Mouse (Mus musculus) midbrain, embryonic 14.5 days (tissue): ENCODE measurements around the gene Vmn1r59. TPM values are rescaled to one million over a fixed set of nuclear protein-coding genes. Genes with fewer than 3 reads are reported as not detected.
"Not testable (repeated sequence)": the region's sequence is repeated elsewhere in the genome, so short reads cannot be mapped to it uniquely, and the experiment has no call there.

Source experiments
- ATAC-seq: fragments of 200-750 bp; cut with Nextera tagmentation; 2 replicates; pipeline ENCODE4 v1.8.0; 2017; ENCODE audit warnings: moderate number of reproducible peaks, moderate library complexity; ENCODE audit not compliant: low FRiP score, low TSS enrichment
- DNase-seq: peaks from one replicate; pipeline ENCODE4 v3.0.0-alpha.2; 2015
- H3K27ac ChIP-seq: fragments of 300-500 bp; sonication (generic); replicated peaks from 2 replicates; pipeline ENCODE4 v1.5.1; 2014; ENCODE audit warnings: mild to moderate bottlenecking, low read depth, low read length, moderate library complexity
- H3K27me3 ChIP-seq: fragments of 300-500 bp; sonication (generic); 2 replicates; pipeline ENCODE4 v1.6.1; 2014; ENCODE audit warnings: low read length, control low read depth, mixed read lengths; ENCODE audit not compliant: control insufficient read depth, insufficient read depth
- H3K36me3 ChIP-seq: fragments of 300-500 bp; sonication (generic); 2 replicates; pipeline ENCODE4 v1.6.1; 2014; ENCODE audit warnings: low read length, control low read depth; ENCODE audit not compliant: control insufficient read depth, insufficient read depth
- H3K4me1 ChIP-seq: fragments of 300-500 bp; sonication (generic); 2 replicates; pipeline ENCODE4 v1.6.1; 2014; ENCODE audit warnings: mild to moderate bottlenecking, antibody characterized with exemption, low read length, control low read depth; ENCODE audit not compliant: control insufficient read depth, insufficient read depth
- H3K4me2 ChIP-seq: fragments of 300-500 bp; sonication (generic); 2 replicates; pipeline ENCODE4 v1.6.1; 2014; ENCODE audit warnings: mild to moderate bottlenecking, low read length, moderate library complexity
- H3K4me3 ChIP-seq: fragments of 300-500 bp; sonication (generic); replicated peaks from 2 replicates; pipeline ENCODE4 v1.5.1; 2014; ENCODE audit warnings: low read depth, low read length
- H3K9ac ChIP-seq: fragments of 300-500 bp; sonication (generic); replicated peaks from 2 replicates; pipeline ENCODE4 v1.6.1; 2014; ENCODE audit warnings: mild to moderate bottlenecking, low read length, moderate library complexity
- H3K9me3 ChIP-seq: fragments of 300-500 bp; sonication (generic); 2 replicates; pipeline ENCODE4 v1.6.1; 2016; ENCODE audit warnings: low read length, control low read depth, mixed read lengths; ENCODE audit not compliant: control insufficient read depth
- WGBS: fragments of 180-500 bp; shearing (Covaris S2); extraction: QIAGEN DNeasy Blood & Tissue Kit; methylation state at CpG from one replicate; pipeline ENCODE4 v1.1.7; 2014; 5-methylcytosine and 5-hydroxymethylcytosine counted together
- polyA plus RNA-seq: library from polyadenylated mRNA; unstranded; fragments of >200 nt; fragmentation: Nextera tagmentation; extraction: Ambion mirVana; gene quantifications from 2 replicates; pipeline ENCODE4 v1.2.1, GENCODE M21; 2014

Vmn1r59 gene
- not detected in 2 replicates for polyA plus RNA-seq

- Histone ChIP-seq H3K36me3 (no peaks in the 10 kb centered on the region), H3K4me2 (no peak within 1 kb of the TSS), H3K27ac (no peak within 1 kb of the TSS), H3K4me1 (no peaks in the 10 kb centered on the region), H3K9ac (no peak within 1 kb of the TSS), H3K27me3 (no peaks in the 10 kb centered on the region), H3K4me3 (no peak within 1 kb of the TSS), H3K9me3 (peaks cover 29% of the 10 kb centered on the region; the same call in 1 of the 2 replicates)
- ATAC-seq: no peak
- DNase-seq: no peak
These were observed at the start of gene Vmn1r59 for GRCm38 (mm10) chr7:5456674-5457073. TSS of gene Vmn1r59 (minus strand) at chr7:5456774.

DNA sequence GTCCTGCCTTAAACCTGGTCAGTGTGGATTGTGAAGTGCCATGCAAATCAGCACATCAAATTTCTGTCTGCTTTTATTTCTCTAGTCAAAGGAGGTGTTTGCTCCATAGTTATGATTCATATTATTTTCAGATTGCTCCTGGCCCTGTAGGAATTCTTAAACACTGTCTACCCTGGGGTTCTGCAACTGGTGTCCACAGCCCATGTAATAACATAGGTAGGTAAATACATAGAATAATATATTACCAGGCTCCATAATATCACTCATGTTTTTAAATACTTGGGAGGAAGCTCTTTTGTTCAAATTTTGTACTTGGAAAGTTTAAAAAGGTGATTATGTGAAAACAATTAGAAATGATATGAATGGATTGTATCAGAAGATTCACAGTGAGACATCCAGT is 37.3 kb upstream of the Vmn1r59 start, which contains the start of gene Vmn2r28:
Gene Vmn2r28, minus strand, starts transcription at position 101 of the 400 bp plus-strand sequence.
- H3K4me2 ChIP-seq, H3K9me3 ChIP-seq, ATAC-seq, H3K27me3 ChIP-seq, H3K4me3 ChIP-seq, H3K4me1 ChIP-seq, H3K36me3 ChIP-seq, DNase-seq, H3K27ac ChIP-seq, H3K9ac ChIP-seq: not testable (repeated sequence)

DNA sequence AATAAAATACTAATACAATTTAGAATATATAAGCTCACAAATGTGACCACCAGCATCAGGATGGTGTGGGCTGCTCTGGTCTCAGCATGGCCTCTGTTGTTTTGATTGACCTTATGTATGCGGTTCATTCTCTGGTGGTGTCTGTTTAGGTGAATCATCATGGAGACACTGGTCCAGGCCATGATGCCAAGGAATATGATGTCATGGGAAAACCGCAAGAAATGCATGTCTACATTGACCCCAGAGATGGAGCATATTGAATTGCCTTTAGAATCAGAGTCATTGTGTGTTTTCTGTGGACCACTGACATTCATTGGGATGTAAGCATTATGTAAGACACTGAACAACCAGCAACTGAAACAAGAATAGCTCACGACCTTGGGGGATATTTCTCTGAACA is 2.6 kb downstream of the Vmn1r59 start:
- not testable (repeated sequence) for H3K4me1 ChIP-seq, H3K4me3 ChIP-seq, H3K27ac ChIP-seq, H3K9ac ChIP-seq, H3K27me3 ChIP-seq, H3K36me3 ChIP-seq, H3K4me2 ChIP-seq, DNase-seq, ATAC-seq
- peaks cover 22% of the 10 kb centered on the region for H3K9me3 ChIP-seq
- 69% methylated on average over 3 of the region's 3 CpGs for WGBS

- Histone ChIP-seq H3K27ac (no peak overlapping the region), H3K27me3 (no peaks in the 10 kb centered on the region), H3K9ac (no peak overlapping the region), H3K9me3 (peaks cover 7% of the 10 kb centered on the region), H3K4me2 (no peak overlapping the region), H3K36me3 (no peaks in the 10 kb centered on the region), H3K4me1 (no peaks in the 10 kb centered on the region), H3K4me3 (no peak overlapping the region)
- no peak for ATAC-seq
- no peak for DNase-seq
These were observed 7.9 kb downstream of the Vmn1r59 start for GRCm38 (mm10) chr7:5448627-5449026.

DNA sequence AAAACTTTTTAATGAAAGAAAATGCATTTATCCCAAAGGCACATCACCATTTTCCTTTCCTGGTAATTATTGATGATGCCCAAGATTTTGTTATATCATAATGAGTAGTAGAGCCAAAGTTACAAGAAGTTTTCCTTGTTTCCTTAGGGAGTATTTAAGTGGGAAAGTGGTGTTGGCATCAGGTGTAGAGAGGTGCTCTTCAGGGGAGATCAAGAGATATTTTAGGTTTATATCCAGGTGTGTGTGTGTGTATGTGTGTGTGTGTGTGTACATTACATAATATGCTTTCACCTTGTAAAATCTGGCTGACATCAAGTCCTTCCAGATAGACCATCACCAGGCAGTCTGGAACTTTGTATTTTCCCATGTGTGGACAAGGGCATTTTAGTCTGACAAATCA is 43.3 kb downstream of the Vmn1r59 start, which contains the start of gene Vmn1r58:
Gene Vmn1r58, minus strand, starts transcription at position 101 of the 400 bp plus-strand sequence.
- not testable (repeated sequence) for H3K4me3 ChIP-seq, H3K36me3 ChIP-seq, H3K9me3 ChIP-seq, ATAC-seq, H3K27me3 ChIP-seq, H3K9ac ChIP-seq, DNase-seq, H3K4me2 ChIP-seq, H3K4me1 ChIP-seq, H3K27ac ChIP-seq

DNA sequence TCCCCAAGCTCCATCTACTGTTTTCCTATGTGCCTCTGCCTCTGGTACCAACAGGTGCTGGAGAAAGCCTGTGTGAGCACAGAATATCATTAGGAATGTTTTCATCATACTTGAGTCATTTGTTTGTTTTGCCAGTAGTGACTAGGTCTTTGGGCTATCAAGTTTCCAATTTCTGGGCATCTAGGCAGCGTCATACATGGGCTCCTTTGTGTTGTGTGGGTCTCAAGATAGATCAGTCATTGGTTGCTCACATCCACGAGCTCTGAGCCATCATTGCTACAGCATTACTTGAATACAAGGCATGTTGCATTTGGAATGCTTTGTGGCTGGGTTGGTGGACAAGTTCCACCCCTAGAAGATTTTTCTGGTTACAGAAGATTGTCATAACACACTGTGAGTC is 50.4 kb downstream of the Vmn1r59 start:
- DNase-seq: no peak
- peaks cover 8% of the 10 kb centered on the region for H3K9me3 ChIP-seq
- no peak overlapping the region for H3K27ac ChIP-seq
- no peak overlapping the region for H3K4me2 ChIP-seq
- H3K4me3 ChIP-seq: no peak overlapping the region
- H3K4me1 ChIP-seq: no peaks in the 10 kb centered on the region
- 34% methylated on average over 2 of the region's 2 CpGs for WGBS
- H3K9ac ChIP-seq: no peak overlapping the region
- no peaks in the 10 kb centered on the region for H3K27me3 ChIP-seq
- no peaks in the 10 kb centered on the region for H3K36me3 ChIP-seq
- no peak for ATAC-seq

Other genes starting within 250 kb of the Vmn1r59 start
- gene Vmn1r57, start 238.3 kb downstream of the Vmn1r59 start, polyA plus RNA-seq: not detected in 2 replicates
- not detected in 2 replicates for gene Gm5065, start 106.2 kb downstream of the Vmn1r59 start, polyA plus RNA-seq
- not detected in 2 replicates for gene Nlrp2, start 105.7 kb downstream of the Vmn1r59 start, polyA plus RNA-seq
- not detected in 2 replicates for gene Vmn1r58, start 43.4 kb downstream of the Vmn1r59 start, polyA plus RNA-seq
- not detected in 2 replicates for gene Vmn2r28, start 37.2 kb upstream of the Vmn1r59 start, polyA plus RNA-seq
- gene Vmn1r60, start 90.5 kb upstream of the Vmn1r59 start, polyA plus RNA-seq: not detected in 2 replicates
- not detected in 2 replicates for gene Vmn1r61, start 156.5 kb upstream of the Vmn1r59 start, polyA plus RNA-seq
- gene Vmn1r62, start 216.9 kb upstream of the Vmn1r59 start, polyA plus RNA-seq: not detected in 2 replicates